Mouse (Mus musculus) embryo, embryonic 9.5 days (tissue): ENCODE results near the gene Pfkfb3.

ENCODE experiments used
- DNase-seq: peaks from one replicate; pipeline ENCODE4 v3.0.0-alpha.2; 2017; ENCODE audit errors: extremely low spot score

Pfkfb3 gene

DNA sequence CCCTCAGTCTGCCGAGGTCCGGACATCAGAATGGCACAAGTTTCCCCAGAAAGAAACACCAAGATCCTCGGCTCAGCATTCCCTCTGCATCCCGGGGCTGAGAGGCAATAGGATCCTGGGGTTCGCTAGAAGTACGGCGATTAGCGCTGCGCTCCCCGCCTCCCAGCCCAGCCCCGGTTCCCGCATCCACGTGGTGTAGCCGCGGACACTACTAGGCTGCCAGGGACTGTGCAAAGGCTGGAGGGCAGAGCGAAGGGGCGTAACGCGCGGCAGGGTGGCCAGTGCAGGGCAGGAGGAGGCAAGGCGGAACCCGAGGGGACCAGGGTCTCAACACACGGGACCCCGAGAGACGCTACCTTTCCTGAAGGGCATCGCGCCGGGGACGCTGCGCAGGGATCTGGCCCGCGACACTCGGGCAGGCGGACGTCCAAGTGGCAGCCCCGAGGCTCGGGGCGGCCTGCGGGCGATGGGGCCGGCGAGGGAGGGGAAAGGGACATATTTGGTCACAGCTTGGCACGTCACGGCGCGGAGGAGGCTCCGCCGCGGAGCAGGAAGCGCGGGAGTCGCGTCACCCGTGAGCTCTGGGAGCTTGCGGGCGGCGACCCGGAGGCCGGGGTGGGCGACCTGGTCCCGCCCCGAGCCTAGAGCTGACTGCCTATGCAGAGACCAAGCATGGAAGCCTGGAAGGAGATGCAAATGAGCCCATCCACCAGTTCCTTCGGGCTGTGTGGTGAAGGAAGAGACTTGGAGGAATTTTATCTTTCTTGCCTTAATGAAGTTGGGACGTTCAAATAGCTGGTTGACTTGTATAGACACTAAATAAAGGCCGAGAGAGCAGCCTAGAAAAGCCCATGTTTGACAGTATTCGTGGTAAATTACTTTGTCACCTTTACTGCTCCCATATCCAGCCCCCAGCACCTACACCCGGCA lies at the start of gene Pfkfb3:
Gene Pfkfb3, minus strand, starts transcription at position 607 of the 930 bp plus-strand sequence.
- DNase-seq: peak; percentile 63

- DNase-seq: peak; percentile 95
Measured at GRCm38 (mm10) chr2:11602506-11603489, 48.9 kb upstream of the Pfkfb3 start.

GRCm38 (mm10) chr2:11601795-11602194 lies 47.9 kb upstream of the Pfkfb3 start:
- no peak for DNase-seq

DNA sequence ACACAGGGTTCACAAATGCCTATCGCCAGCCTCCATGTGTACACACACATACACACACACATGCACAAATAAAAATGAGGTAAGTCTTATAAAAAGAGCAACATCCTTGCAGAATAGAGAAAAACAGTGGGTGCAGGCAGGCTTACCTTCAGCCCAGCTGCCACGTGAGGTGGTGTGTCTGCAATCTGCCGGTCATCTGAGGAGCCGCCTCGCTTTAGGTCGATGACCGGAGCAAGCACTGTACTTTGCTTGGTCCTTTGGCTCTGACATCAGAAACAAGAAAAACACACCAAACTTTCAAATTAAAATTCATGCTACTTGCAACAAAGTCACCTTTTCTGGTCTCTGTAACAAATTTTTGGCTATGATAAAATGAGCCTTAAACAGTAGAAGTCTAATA lies 44.0 kb upstream of the Pfkfb3 start:
- no peak for DNase-seq

GRCm38 (mm10) chr2:11596690-11597089 lies 42.8 kb upstream of the Pfkfb3 start:
- no peak for DNase-seq

DNA sequence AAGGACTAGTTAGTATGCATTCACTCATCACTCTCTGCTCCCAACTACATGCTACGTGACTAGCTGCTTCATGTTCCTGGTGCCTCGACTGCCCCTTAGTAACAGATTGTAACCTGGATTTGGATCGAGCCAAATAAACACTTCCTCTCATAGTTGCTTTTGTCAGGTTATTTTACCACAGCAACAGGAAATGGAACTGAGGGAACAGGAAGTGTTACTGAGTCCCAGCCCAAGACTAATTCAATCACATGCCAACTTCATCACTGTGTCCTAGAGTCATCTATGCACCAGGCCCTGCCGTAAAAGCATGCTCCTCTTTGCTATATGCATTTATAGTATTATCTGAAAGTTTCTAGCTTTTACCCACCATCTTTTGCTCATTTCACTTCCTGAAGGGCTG lies 34.1 kb upstream of the Pfkfb3 start:
- DNase-seq: no peak

- DNase-seq: no peak
Measured at GRCm38 (mm10) chr2:11579399-11579798, 25.5 kb upstream of the Pfkfb3 start.

DNA sequence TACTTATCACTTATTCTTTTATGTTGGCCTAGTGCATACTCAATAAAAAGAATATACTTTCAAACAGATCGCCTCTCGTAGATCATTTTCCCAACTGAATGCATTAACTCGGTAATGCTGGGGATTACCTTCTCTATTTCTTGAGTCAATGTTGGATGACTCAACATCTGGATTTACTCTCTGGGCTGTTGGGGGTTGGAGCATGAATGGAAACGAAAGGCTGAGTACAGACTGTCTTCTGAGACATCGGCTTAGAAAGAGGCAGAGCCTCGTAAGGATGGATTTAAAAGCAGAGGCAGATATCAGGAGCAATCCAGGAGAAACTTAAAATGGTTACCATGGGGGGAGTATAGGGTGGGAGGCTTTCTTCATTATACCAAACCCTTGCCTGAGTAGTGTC lies 24.3 kb upstream of the Pfkfb3 start:
- DNase-seq: no peak

DNA sequence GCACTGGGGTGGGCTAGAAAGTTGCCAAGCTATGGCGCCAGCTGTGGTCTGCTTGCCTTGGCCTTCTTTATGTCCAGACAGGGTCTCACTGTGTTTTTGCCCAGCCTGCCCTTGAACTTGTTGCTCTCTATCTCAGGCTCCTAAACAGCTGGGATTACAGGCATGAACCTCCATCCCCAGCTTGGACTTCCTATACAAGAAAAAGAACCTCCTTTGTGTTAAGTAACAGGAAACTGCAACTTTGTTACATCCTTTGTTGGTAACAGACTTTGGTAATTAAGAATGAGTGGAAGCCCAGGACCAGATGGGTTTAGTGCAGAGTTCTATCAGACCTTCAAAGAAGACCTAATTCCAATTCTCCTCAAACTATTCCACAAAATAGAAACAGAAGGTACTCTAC lies 19.8 kb upstream of the Pfkfb3 start:
- DNase-seq: no peak

- DNase-seq: no peak
Measured at GRCm38 (mm10) chr2:11571004-11571535, 17.2 kb upstream of the Pfkfb3 start.

DNA sequence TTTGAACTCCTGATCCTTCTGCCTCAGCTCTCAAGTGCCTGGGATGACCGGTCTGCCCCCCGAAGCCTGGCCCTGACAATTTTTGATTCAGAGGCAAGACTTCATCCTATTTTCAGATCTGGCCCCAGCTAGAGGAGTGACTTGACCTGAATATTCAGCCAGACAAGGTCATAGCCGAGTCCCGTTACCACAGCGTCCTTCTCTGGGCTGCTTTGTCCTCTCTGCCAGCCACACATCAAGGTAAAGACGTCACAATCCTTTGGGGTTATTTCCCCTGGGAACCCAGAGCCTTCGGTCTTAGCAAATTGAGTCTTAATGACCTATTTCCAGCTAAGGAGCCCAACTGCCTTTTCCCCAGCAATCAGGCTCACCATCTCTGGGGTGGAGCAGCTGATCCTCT lies 14.6 kb upstream of the Pfkfb3 start:
- no peak for DNase-seq

GRCm38 (mm10) chr2:11567781-11568362 lies 14.0 kb upstream of the Pfkfb3 start:
- peak; percentile 17 for DNase-seq

DNA sequence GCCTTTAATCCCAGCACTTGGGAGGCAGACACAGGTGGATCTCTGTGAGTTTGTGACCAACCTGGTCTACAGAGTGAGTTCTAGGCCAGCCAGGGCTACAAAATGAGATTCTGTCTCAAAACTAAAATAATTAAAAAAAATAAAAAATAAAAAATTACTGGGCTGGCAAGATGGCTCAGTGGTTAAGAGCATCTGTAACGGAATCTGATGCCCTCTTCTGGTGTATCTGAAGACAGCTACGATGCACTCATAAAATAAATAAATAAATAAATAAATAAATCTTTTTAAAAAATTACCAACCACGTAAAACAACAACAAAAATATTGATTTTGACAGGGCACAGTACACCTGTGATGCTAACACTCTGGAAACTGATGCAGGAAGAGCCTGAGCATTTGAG lies 13.0 kb upstream of the Pfkfb3 start:
- no peak for DNase-seq

GRCm38 (mm10) chr2:11566241-11566640 lies 12.4 kb upstream of the Pfkfb3 start:
- no peak for DNase-seq

DNA sequence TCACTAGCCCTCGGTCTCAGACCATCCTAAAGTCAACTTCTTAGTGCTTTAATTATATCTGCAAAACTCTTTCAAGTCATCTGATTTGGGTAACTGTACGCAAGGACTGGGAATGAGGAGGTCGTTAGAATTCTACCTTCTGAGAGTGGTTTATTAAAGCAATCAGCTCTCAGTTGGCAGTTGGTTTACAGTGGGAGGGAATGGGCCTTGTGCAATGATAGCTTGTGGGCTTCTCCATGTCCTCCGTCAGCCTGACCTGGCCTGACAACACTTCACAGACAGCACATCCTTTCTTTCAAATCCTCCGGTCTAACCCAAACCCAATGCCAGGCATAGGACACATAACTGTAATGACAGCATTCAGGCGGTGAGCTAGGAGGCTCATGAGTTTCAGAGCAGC lies 10.9 kb upstream of the Pfkfb3 start:
- no peak for DNase-seq

GRCm38 (mm10) chr2:11563256-11563655 lies 9.4 kb upstream of the Pfkfb3 start:
- DNase-seq: no peak

- no peak for DNase-seq
Measured at GRCm38 (mm10) chr2:11558654-11559053, 4.8 kb upstream of the Pfkfb3 start.

- DNase-seq: no peak
Measured at GRCm38 (mm10) chr2:11557244-11557643, 3.4 kb upstream of the Pfkfb3 start.

DNA sequence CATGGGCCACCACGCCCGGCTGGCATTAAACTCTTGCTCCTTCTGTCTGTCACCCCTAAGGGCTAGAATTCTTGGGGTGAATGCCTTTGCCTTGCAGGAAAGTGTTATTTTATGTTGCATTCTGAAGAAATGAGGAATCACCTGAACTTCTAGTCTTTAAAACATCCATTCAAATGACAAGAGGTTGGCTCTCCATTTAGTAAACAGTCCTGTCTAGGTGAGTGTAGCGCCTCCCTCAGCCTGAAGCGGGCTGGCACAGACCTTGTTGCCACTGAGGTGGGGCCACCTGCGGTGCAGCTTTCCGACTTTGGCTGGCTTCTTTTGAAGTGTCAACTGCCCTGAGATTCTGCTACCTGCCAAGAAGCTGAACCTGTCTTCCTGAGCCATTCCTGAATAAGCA lies 1.4 kb upstream of the Pfkfb3 start:
- DNase-seq: no peak

DNA sequence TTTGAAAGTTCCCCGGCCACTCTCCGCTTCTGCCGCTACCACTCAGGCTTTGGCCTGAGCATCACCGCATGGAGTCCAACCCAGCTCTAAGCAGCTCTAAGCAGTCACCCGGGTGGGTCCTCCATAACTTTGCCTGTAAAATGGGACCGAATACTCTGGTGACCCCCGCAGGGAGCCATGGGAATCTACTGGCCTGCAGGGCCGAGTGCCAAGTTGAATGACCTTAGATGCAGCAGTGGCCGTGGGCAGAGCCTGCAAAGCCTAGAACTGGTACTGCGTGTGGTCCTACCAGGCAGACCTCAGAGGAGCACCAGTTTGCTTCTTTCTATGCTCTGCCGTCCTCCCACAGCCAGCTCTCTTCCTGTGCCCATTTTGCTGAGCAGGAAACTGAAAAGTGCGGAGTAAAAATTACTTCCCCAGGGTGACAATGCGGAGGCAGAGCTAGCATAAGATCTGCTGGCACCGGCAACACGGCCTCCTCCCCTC lies 868 bp downstream of the Pfkfb3 start:
- no peak for DNase-seq

- DNase-seq: peak; percentile 5
Measured at GRCm38 (mm10) chr2:11552297-11552821, 1.5 kb downstream of the Pfkfb3 start.
